Mouse (Mus musculus): ENCODE measurements around the gene Cilp2.

Cilp2 gene

DNA sequence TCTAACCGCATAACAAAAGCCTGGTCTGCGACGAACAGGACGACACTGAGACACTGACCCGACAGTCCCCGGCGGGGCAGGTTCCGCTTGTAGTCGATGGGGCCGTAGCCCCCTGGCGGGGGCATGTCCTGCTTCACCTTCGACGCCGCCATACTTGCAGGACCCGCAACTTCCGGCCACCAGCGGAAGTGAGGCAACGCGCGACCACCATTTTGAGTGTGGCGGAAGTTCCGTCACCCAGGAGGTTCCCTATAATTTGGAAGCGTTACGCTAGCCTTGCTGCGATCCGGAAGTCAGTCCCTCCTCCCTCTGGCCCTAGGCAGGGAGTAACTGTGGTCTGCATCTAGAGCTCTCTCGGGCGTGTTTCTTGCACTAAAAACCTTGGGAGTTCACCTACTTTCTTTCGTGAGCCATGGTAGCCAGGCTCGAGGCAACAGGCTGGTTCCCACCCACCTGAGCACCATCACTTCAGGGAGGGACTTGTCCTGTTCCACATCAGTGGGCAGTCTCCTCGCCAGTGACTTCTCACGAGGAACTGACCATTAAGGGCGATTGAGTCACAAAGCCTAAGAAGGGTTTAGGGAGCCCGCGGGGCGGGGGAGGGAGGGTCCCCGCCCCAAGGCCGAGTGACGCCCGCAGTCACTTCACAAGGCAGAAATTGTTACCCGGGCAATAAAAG, 14.1 kb upstream of the Cilp2 start:
- DNase-seq (ENCODE audit: low read depth, low spot score): peak; percentile 90

DNA sequence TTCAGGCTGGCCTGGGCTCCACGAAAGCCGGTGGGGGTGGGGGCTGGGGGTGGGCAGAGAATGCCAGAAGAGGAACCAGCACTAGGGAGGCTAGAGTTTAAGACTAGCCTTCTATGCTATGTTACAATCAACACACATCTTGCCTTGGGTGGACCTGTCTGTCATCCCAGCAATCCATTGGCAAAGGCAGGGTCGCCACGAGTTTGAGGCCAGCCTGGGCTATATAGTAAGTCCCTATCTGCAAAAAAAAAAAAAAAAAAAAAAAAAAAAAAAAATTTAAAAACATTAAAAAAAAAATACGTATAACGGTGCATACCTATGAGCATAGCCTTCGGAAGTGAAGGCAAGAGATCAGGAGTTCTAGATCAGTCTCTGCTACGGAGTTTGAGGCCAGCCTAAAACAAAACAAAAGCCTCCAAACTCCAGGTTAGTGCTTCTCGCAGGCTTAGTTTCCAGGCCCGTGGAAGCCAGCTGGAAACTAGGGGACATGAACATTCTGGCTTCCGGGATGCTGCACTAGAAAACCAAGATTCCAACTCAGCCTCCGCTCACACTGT, 13.5 kb upstream of the Cilp2 start:
- DNase-seq (ENCODE audit: low read depth, low spot score): no peak

DNA sequence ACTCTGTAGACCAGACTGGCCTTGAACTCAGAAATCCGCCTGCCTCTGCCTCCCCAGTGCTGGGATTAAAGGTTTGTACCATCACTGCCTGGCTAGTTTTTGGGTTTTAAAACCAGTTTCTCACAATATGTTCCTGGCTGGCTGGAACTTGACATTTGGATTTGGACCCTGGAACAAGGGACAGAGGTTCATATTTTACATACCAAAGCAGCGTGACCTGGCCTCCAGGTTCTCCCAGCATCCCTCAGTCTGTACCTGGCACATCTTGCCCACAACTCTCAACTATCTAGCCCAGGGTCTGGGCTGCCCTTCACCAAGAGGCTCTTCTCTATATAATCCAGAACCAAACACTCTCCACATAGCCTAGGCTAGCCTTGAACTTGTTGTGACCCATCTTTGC, 12.4 kb upstream of the Cilp2 start:
- DNase-seq (ENCODE audit: low read depth, low spot score): no peak

DNA sequence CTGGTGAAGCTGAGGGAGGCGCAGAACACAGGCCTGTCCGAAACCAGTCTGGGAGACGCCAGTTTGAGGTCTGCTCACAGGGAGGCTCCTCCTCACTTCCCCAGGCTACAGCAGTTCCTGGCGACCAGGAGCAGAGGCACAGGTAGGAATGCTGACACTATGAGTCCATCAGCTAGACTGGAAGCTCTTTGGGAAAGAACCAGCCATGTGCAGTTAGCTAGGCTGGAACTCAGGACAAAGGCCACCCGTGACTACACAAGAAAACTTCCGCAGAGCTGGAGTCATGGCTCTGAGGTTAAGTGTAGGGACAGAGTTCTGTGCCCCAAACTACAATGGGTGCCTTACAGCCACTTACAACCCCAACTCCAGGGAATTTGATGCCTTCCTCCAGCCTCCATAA, 10.4 kb upstream of the Cilp2 start:
- no peak for DNase-seq (ENCODE audit: low read depth, low spot score)

DNA sequence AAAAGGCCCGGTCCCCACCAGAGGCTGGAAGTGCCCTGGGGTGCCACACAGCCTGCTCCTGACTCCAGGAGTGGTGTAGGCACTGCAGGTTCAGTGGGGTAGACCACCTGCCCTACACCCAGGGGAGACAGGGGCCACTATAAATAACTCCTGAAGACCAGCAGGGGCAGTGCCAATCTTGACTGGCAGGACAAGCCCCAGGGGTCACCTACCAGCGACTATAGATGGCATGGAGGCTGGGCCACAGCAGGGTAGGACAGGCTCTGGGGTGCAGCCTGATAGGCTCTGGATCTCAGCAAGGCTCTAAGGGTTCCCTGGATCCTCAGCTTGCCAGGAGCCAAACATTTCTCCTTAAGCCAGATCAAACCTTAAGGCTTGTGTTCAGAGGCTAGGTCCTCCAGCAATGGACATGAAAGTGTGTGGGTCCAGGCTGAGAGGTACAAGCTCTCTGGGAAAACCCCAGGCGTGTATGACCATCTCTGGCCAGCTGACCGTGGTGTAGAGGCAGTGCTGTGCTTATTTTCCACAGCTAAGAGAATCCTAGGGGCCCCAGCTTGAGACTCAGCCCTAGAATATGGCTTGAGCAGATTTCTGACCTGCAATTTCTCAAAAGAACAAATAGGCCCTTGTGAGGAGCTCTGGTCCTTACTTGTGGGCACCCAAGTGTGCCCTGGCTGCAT, 8.4 kb upstream of the Cilp2 start:
- no peak for DNase-seq (ENCODE audit: low read depth, low spot score)

DNA sequence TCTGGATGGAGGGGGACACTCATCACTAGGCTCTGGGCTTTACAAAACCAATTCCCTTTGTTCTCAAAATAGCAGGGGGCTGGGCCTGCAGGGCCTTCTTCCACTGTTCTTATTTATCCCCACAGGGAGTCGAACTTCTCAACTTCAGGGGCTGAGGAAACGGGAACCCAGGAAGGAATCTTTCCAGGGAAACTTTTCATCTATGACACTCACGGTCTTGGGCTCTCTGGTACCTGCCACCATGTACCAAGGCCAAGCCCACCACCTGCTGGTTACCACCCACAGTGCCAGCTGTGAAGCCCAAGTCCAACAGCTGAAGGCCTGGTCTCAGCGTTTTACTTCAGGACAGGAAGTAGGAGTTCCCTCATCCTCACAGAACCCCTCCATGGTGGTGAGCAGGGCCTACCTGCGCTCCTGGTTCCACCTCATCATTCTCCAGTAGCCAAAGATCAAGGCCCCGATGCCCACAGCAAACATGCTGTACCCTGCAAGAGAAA, 7.4 kb upstream of the Cilp2 start:
- DNase-seq (ENCODE audit: low read depth, low spot score): no peak

DNA sequence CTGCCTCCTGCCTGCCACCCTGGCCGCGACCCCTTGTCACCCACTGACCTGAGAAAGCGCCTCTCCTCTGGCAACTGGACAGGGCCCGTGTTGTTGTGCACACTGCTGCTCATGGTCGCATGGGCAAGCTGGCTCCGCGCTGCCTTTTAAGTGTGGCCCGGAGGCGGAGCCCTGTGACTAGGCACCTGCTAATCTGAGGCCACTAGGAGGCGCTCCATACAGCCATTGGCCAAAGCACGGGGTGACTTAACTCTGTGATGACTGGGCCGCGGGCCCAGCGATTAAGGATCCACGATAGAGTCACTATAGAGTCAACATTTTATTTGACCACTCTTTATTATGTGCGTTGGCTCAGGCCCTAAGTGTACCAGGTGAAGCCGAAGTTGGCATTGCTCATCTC, 6.4 kb upstream of the Cilp2 start:
- DNase-seq (ENCODE audit: low read depth, low spot score): peak; percentile 55

DNA sequence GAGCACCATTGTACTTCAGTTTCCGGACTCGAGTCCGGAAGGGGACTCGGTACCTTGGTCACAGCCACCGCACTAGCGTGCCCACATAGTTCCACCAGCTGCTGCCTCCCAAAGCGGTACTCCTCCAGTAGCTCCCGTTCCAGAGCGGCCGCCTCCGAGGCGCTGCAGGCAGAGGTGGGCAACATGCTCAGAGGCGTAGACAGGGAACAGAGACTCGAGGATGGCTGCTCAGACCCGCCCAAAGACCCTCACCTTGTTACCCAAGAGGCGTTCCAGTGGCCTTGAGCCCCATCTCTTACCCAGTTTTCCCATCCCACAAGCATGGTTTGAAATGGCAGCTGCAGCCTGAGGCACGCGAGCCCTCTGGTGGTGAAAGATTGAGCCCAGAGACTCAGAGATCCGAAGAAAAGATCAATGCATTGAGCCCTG, 3.3 kb upstream of the Cilp2 start:
- no peak for DNase-seq (ENCODE audit: low read depth, low spot score)

DNA sequence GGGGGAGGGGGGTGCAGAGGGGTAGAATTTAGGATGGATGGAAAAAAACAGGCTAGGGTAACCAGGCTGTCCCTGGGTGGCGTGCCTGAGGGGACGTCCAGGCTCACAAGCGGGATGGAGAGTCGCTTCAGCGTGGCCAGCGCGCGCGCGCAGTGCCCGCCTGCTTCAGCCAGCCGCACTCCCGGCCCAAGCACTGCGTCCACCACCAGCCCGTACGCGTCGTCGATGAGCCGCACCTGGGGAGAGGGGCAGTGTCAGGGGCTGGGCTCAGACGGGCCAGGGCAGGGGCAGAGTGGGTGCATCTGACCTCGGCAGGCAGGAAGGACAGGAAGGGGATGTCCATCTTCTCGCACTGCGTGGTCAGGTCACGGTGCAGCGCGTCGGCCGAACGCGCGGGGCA, 1.4 kb upstream of the Cilp2 start:
- DNase-seq (ENCODE audit: low read depth, low spot score): no peak

DNA sequence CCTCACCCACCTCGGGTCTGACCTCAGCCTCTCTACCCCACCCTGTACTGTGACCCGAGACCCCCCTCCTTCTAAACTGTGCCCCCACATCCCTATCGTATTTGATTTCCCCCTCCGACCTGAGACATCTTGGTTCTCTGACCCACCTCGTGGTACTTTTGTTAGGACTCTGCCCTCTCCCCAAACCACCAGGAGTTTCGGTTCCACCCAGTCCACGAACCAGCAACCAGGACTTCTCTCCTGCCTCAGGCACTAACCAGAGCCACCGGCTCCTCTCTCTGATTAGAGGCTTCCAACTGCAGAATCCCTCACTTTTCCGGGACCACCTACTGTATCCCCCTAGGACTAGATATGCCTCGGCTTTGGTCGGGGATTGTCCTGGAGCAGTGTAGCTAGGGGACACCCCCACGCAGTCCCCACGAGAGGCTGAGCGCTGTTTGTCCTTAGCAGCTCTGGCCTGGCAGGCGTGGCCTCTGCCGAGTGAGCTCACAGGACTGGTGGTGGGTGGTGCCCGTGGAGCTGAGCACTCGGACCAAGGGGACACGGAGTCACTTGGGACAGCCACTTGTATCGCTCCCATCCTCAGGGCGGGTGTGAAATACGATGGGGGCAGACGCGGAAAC, 868 bp upstream of the Cilp2 start:
- no peak for DNase-seq (ENCODE audit: low read depth, low spot score)

DNA sequence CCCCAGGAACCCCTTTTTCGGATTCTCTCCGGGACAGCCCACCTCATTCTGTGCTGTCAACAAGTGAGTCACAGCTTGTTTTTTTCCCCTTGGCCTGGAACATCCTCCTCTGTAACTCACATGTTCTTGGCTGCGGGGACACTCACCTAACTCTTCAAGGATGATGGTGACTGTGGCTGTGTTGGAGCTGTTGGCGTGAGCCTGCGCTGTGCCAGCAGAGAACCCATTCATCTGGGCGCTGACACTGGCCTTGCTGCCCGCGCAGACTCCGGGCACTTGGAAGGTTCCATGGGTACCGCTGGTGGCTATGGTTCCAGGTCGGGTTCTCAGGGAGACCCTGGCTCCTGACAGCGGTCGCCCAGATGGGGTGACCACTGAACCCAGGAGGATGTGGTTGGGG, 3.3 kb downstream of the Cilp2 start:
- DNase-seq (ENCODE audit: low read depth, low spot score): no peak

DNA sequence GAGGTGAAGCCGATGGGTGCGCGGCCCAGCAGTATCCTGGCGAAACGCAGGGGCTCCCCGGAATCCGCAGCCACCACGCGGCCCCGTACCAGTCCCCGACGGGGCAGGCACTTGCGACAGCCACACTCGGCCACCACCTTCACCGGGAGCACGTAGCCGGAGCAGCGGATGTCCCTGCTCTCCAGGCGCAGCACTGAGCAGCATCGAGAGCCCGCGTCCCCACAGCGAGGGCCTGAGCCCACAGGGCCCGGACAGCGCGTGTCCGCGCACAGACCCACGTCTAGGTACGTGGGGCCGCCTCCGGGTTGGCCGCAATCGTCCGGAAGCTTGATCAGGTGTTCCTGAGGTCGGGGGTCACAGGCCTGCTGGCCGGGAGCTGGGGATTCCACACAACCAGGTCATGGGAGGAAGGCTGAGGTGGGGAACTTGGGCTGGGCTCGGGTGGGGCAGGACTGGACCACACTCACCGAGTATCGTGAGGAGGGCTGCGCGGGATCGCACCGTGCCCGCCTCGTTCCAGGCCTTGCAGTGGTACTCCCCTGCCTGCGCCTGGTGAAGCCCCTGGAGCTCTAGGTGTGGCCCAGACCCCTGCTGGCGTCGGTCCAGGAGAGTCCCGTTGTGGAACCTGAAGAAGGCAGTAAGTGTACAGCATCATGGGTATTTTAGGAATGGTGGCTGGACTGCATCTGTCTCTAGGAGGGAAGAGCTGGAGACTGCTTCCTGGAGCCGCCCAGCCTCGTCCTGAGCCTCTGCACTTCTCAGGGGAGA, 4.5 kb downstream of the Cilp2 start:
- no peak for DNase-seq (ENCODE audit: low read depth, low spot score)

DNA sequence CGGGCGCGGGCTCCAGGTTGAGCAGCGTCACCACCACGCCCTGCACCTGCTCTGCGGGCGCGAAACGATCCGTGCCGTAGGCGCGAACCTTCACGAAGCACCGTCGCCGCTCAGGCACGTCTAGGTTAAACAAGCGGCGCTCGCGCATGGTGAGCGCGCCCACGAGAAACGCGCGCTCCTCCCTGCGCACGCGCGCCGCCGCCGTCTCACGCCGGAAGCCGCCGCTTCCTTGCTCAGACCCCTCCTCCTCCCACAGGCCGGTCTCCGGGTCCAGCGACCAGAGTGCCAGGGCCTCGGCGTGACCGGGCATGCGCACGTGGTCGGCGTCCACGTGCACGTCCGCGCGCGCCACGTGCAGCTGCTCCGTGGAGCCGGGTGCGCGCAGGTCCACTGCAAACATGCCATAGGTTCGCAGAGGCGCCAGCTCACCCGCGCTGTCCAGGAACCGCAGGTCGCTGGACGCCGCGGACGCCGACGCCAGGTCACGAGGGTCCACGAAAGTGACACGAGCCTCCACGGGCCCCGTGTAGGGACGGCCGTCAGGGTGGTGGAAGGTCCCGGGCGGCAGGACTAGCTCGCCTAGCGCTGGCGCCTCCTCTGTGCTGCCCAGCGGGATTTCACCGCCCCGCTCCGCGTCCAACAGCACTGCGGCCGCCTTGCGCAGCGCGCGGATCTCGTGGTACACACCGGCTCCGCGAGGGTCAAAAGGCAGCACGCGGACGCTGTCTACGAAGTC, 5.3 kb downstream of the Cilp2 start:
- peak; percentile 52 for DNase-seq (ENCODE audit: low read depth, low spot score)

DNA sequence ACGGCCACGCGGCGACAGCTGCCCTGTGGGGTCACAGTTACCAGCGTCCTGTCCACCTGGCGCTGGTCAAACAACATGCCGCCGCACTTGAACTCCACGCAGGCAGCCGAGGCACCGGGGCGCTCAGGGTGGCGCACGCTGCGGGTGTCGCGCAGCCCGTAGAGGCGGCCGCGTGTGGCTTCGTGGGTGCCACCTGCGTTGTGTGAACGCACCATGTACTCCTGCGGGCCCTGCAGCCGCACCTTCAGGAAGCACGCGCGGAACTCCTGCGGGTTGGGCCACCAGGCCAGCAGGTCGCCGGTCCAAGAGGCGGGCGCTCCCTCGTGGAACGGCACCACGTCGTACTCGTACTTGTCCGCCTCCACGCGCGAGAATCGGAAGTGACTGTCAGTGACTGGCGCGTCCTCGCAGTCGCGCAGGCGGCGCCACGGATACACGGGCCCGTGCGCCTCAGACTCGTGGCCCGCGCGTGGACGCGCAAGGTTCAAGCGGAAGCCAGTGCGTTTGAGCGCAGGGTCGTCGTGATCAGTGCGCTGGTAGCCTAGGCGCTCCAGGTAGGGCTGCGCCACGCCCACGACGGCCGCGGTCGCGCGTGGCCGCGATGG, 6.1 kb downstream of the Cilp2 start:
- DNase-seq (ENCODE audit: low read depth, low spot score): no peak

DNA sequence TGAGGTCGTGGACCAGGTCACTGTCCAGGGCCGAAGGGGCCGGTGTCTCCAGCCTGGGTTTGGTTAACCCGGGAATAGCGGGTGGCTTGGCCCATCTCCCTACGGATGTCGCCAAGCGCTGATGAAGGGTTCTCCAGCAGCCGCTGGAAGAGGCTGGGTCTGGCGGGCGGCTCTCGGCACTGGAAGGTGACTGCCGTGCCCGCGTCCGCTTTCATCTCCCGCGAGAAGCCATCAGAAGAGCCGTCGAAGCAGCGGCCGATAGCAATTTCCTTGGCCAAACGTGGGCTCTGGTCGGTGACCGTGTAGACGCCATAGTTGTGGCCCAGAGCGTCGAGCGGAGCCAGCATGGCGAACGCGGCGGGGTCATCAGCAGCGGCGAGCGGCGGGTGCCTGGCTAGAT, 6.6 kb downstream of the Cilp2 start:
- no peak for DNase-seq (ENCODE audit: low read depth, low spot score)

DNA sequence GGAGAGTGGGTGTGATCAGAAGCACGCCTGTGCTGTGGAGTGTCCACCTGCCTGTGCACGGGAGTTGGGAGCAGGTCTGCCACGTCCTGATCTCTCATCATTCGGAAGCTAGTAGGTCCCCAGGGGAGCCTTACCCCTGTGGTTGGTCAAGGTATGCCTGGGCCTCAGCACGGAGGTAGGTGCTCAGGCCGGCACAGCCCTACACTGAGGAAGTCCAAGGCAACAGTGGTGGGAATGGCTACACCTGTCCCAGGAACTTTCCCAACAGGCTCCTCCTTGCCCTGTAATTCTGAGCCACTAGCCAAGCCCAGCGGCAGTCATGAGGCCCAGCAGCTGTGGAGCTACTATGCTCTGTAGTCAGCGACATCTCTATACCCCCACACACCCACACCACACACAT, 7.8 kb downstream of the Cilp2 start:
- no peak for DNase-seq (ENCODE audit: low read depth, low spot score)

DNA sequence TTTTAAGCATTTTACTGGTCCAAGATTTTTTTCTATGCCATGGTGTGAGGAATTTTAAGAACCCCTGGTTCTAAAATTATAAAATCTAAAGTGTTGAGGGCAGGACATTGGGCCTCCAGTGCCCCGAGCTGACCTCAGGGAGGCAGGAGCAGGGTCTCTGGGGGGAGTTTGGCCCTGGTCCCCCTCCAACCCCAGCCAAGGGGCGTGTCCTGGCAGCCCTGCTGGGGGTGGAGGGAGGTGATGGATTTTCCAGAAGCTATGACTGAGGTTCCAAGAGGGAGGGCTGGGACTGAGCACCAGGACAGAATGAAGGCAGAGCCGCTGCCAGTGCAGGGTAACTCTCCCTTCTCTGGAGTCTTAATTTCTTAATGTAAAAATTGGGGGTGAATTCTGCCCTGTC, 9.5 kb downstream of the Cilp2 start:
- no peak for DNase-seq (ENCODE audit: low read depth, low spot score)

DNA sequence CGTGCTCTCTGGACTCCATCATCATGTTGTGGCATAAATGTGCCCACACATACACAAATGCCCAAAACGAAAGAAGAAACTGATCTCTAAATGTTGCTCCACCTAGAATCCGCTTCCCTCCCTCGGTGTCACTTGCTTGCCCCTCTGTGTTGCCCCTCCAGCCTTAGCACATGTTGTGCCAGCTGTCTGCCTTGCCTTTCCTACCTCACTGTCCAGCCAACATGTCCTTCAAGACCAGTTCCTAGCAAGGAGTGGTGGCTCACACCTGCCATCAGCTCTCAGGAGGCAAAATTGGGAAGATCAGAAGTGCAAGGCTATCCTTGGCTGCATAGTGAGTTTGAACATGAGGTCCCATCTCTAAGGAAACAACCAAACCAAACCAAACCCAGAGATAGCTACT, 10.1 kb downstream of the Cilp2 start:
- no peak for DNase-seq (ENCODE audit: low read depth, low spot score)

DNA sequence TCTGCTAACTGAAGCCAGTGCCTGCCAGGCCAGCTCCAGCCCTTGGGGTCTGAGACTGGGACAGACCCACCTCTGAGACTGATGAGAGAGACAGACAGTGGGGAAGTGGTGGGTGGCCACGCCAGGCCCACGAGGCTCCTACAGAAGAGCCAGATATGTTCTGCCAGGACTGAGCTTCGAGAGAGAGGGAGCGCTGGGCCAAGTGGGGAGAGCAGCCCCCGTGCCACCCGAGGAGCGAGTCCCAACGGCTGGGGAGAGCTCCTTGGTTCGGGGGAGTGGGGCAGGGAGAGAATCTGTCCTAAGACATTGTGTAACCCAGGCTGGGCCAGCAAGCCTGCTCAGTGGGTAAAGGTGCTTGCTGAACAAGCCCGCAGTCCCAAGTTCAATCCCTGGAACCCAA, 10.5 kb downstream of the Cilp2 start:
- DNase-seq (ENCODE audit: low read depth, low spot score): no peak

DNA sequence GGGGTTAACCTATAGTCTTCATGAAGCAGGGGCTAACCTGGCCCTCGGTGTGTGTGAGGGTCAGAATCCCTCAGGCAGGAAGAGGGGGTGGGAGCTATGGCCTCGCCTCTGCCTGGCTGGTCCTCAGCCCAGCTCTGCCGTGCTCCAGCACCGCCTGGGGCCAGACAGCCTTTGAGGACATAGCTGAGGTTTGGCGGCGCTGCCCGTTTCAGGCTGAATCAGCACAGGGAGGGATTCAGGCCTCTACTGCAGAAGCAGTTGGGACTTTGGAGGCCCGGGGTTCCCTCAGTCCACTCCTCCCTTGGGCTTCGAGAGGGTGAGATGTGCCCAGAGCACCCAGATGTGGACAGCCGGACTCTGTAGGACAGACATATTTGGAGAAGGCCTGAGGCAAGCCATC, 11.4 kb downstream of the Cilp2 start:
- DNase-seq (ENCODE audit: low read depth, low spot score): no peak

DNA sequence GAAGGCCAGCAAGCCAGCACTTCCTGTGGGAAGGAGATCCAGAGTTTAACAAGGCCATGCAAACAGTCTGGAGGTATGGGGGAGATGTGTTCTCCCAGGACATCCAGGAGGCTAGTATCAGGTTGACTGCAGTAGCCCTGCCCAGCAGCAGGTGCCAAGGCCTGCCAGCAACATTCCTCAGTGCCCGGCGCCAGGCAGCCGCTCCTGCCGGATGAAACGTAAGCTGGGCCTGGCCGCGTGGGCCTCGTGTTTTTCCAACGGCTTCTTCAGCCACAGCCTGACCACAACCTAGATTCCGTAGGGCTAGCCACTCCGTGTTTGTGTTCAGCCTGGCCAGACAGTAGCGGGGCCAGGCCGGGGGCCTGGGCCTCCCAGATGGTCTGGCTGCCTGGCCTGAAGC, 12.8 kb downstream of the Cilp2 start:
- DNase-seq (ENCODE audit: low read depth, low spot score): no peak
